27 mouse cellular contexts compared by ENCODE assay signal in the genomic region with DNA sequence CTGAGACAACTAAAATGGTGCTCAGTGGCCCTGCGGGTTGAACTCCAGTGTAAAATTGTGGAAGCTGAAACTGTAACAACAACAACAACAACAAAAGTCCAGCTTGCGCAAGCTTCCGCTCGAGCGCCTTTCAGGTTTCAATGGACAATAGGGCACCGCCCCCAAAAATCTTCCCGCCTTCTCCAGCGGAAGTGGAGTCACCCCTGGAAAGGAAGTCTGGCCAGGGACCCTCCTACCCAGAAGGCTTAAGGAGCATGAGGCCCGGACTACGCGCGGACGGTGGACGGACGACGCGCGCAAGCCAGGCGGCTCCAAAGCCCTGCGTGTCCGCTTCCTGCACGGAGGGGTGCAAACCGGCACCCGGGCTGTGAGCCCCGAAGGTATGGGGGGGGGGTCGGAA. TPM values are rescaled to one million over a fixed set of nuclear protein-coding genes. Genes with fewer than 3 reads are reported as not detected.
"Had no signal": no experiment of that assay in that cellular context is flagged by ENCODE, and none has a peak within 500 bp of the region (broad histone marks: within the 10 kb centered on the region; RNA-seq: fewer than 3 reads in every experiment).

No protein-coding gene starts in this region.

- H3K36me3 ChIP-seq: lung, embryonic 15.5 days; midbrain, embryonic 10.5 days; midbrain, embryonic 12.5 days; neural tube, embryonic 13.5 days; neural tube, embryonic 15.5 days had no signal

- H3K9ac ChIP-seq: liver, postnatal 0 days; lung, embryonic 15.5 days; midbrain, embryonic 12.5 days; neural tube, embryonic 13.5 days; neural tube, embryonic 15.5 days had no signal

- H3K4me2 ChIP-seq: lung, embryonic 15.5 days; midbrain, embryonic 12.5 days; neural tube, embryonic 13.5 days; neural tube, embryonic 15.5 days had no signal

- H3K4me3 ChIP-seq: lung, embryonic 15.5 days; megakaryocyte, embryonic 14.5 days; midbrain, embryonic 10.5 days; midbrain, embryonic 12.5 days; myocyte; neural tube, embryonic 13.5 days; neural tube, embryonic 15.5 days had no signal

- H3K27ac ChIP-seq: lung, embryonic 15.5 days; macrophage; midbrain, embryonic 10.5 days; midbrain, embryonic 12.5 days; neural tube, embryonic 13.5 days; neural tube, embryonic 15.5 days had no signal

- ATAC-seq: liver, postnatal 0 days; lung, postnatal 0 days; midbrain, embryonic 16.5 days had no signal

- DNase-seq: liver, postnatal 0 days; lung, adult 2 months; lung, postnatal 14 days; lung, postnatal 36 days; midbrain, embryonic 14.5 days; retina, postnatal 1 day; right cerebral cortex, adult 18-20 months; right cerebral cortex, postnatal 25 days; right cerebral cortex, postnatal 4 days; spleen, adult 18-20 months; thymus, adult 2 months; thymus, postnatal 25 days; thymus, postnatal 4 days had no signal

- H3K9me3 ChIP-seq: lung, embryonic 15.5 days; midbrain, embryonic 10.5 days; midbrain, embryonic 12.5 days; neural tube, embryonic 13.5 days; neural tube, embryonic 15.5 days had no signal

- H3K4me1 ChIP-seq: lung, embryonic 15.5 days; midbrain, embryonic 10.5 days; midbrain, embryonic 12.5 days; neural tube, embryonic 13.5 days; neural tube, embryonic 15.5 days had no signal

RNA-seq across cellular contexts. Expression of a gene that starts 11.9 kb away (rescaled TPM):
- total RNA-seq: megakaryocyte progenitor cell, adult 5-6 weeks had no signal
- polyA plus RNA-seq: liver, postnatal 0 days; lung, embryonic 15.5 days; lung, postnatal 0 days; macrophage; midbrain, embryonic 12.5 days; midbrain, embryonic 14.5 days; midbrain, embryonic 16.5 days; myocyte; neural tube, embryonic 11.5 days; neural tube, embryonic 13.5 days; neural tube, embryonic 15.5 days; small intestine, adult 2 months; urinary bladder, adult 2 months had no signal
